Mouse (Mus musculus): ENCODE results near the gene Sfxn5.

Gene Sfxn5

DNA sequence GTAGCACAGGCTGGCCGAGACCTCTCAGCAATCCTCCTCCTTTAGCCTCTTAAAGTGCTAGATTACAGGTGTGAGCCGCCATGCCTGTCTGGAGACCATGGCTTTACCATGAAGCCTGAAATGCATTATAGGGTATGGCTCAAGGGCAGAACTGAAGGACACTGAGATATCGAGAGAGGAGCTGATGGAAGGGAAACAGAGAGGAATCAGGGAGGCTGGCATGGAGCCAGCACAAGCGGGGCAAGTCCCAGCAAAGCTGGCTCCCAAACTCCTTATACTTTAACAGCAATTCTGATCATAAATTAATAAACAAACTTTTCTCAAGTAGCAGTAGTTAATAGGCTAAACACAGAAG, 30.7 kb upstream of the Sfxn5 start:
- DNase-seq: no peak

DNA sequence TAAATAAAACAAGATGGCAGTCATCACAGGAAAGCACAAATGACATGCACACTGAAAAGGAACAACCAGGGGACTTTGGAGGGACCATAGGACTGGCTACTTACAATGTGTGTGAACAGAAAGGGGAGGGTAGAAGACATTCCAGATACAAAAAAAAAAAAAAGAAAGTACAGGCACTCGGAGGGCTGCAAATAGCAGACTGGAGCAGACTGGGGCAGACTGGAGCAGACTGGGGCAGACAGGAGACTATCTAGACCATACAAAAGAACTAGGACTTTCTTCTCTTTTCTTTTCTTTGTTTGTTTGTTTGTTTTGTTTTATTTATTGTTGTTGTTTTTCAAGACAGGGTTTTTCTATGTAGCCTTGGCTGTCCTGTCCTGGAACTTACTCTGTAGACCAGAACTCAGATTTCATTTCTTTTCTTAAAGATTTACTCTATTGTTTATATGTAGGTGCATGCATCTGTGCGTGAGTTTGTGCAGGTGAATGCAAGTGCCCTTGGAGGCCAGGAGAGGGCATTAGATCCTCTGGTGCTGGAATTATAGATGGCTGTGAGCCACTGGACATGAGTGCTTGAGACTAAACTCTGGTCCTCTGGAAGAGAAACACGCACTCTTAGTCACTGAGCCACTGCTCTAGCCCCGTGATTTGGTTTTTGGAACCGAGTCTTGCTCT, 30.1 kb upstream of the Sfxn5 start:
- no peak for DNase-seq

DNA sequence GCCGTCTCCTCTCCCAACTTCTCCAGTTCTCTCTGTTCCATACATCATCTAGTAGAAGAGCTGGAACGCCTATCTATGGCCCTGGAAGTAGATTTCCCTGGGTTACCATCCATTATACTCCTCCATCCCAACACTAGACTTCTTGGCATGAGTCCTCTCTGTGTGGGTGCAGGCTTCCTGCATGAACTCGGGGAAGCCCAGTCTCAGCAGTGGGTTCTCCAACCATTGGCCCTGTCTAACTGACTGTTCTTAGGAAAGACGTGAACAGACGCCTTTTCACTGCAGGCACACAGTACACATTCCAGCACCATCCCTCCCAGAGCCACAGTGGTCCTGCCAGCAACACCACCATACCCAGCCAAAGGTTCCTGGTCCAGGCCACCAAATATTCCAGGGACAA, 29.4 kb upstream of the Sfxn5 start:
- DNase-seq: peak; percentile 56

DNA sequence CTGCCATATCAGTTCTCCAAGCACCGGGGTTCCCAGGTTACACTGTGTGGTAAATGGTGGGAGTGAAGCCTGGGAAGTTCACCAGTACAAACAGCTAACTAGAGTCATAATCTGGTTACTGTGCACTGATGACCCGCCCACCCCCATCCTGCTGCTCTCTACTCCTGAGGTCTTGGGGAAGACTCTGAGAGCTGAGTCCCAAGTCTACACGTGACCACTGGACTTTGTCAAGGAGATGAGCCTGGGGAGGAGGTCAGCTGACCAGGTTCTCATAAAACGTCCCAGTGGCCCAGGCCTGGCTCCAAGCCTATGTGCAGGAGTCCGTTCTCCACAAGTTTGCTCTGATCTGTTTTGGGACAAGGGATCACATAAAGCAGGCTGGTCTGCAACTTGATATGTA, 27.1 kb upstream of the Sfxn5 start:
- DNase-seq: no peak

DNA sequence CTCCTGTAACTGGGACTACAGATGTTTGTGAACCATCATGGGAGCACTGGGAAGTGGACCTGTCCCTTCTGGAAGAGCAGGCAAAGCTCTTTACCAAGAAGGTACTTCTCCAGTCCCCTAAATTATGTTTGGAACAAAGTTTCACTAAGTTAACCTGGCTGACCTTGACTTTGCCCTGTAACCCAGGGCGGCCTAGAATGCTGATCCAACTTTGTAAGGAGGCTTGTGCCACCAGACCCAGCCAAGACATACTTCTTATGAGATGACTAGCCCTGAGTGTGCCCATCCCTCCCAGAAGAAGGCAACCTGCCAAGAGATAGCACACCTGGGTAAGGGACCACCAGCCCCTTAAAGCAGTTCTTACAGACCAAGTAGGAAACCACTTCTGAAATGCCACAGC, 25.7 kb upstream of the Sfxn5 start:
- no peak for DNase-seq

DNA sequence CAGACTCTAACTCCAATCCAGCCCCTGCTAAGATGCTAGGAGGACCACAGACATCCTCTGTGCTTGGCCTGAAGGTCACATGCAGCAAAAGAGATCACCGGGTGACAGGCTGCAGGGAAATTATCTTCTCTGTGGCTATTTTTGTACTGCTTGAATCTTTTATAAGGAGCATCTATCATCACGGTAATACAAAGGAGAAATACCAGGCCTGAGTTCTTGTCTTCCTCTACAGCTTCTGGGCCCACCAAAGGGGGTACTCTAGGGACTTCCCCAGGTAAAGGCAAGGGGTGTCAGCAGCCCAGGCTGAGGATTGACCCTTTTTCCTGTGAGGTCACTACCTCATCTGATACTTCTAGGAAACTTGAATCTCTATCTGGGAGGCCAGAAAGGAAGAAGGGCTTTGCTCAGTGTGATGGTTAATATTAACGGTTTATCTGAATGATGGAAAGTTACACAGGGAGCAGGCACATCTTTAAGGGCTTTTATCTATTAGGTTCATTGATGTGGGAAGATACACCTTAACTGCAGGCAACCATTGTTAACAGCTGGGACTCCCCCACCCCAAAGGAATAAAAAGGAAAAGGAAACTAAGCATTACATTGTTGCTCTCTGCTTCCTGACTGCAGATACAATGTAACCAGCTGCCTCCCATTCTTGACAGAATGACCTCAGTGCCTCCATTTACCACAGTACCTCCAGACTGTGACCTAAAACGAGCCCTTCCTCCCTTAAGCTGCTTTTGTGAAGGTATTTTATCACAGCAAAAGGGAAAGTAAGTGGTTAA, 23.7 kb upstream of the Sfxn5 start:
- no peak for DNase-seq

DNA sequence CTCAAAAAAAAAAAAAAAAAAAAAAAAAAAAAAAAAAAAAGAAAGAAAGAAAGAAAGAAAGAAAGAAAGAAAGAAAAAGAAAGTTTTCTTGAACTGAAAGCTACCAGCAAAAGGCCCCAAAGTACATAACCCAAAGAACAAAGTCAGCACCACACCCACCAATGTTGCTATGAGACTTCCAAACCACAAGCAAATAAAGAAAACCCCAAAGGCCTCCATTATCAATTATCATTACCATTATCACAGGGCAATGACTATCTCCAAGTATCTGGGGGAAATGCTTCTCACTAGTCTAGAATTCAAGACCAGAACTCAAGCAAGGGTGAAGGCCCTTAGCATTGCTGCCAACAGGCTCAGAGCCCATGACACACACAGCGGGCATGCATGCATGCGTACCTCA, 22.5 kb upstream of the Sfxn5 start:
- DNase-seq: no peak

DNA sequence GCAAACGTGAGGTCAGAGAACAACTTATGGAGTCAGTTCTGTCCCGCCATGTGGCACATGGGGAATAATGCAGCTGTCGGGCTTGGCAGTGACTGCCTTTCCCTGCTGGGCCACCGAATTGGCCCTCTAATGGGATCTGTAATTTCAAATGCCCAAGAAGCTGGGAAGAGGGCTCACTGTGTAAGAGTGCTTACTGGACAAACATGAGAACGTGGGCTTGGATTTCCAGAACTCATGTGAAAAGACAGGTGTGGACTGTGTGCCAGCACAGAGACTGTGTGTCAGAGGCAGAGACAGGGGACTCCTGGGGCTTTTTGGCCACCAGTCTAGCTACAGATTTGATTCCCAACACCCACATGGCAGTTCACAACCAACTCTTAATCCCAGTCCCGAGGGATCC, 21.5 kb upstream of the Sfxn5 start:
- no peak for DNase-seq

DNA sequence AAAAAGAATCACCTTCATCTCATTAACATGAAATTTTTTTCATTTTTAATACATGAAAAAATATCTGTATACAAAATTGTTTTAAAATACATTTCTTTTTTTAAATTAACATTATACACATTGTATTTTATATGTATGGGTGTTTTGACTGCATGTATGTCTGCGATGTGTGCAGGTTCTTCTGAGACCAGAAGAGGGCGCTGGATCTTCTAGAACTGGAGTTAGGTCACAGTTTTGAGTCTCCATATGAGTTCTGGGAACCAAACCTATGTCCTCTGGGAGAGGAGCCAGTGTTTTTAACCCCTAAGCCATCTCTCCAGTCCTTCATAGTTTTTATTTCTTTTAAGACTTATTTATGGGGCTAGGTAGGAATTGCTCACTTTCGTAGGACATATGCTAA, 20.5 kb upstream of the Sfxn5 start:
- DNase-seq: no peak

DNA sequence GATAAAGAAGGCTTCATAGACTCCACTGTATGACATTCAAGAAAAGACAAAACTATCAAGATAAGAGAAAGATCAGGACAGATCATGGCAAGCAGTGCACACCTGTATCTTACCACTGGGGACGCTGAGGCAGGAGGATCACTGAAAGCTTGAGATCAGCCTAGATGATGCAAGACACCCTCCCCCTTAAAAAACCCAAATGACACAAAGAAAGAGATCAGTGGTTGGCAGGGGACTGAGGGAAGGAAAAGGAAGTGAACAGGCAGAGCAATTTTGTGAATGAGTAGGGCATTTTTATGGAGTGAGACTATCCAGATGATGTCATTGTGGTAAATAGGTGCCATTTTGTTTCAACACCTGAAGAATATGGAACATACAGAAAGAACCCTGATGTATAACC, 16.9 kb upstream of the Sfxn5 start:
- DNase-seq: no peak

DNA sequence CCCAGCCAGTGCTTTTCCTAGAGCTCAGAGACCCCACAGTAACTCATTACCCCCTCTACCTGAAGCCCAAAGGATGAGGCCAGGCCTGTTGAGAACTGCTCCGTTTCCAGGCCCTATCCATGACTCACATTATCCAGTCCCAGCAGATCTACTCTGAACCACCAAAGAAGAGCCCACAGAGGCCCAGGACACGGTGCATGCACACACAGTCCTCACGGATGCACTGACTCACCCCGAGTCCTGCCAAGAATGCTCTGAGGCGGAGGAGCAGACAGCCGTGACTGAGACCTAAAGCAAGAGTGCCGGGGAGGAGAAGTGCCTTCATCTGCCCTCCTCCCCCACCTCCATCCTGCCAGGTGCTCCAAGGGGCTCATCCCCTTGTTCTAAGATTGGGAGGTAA, 16.0 kb upstream of the Sfxn5 start:
- peak; percentile 85 for DNase-seq

DNA sequence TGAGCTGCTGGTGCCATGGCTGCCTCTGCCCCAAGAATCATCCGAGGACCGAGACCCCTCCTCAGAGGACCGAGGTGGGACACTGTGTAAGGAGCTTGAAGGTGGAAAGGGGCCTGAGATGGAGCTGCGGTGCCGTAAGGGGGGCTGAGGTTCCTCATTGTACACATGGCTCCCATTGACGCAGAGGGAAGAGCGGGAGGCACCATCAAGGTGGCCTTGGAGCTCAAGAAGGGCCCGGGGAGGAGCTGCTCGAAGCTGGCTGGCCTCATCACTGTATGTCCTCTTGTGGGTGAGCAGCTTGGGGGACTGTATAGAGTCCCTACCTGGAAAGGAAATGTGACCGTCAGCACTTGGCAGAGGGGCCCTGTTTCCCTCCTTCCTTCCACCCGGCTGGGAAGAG, 14.9 kb upstream of the Sfxn5 start:
- DNase-seq: no peak

DNA sequence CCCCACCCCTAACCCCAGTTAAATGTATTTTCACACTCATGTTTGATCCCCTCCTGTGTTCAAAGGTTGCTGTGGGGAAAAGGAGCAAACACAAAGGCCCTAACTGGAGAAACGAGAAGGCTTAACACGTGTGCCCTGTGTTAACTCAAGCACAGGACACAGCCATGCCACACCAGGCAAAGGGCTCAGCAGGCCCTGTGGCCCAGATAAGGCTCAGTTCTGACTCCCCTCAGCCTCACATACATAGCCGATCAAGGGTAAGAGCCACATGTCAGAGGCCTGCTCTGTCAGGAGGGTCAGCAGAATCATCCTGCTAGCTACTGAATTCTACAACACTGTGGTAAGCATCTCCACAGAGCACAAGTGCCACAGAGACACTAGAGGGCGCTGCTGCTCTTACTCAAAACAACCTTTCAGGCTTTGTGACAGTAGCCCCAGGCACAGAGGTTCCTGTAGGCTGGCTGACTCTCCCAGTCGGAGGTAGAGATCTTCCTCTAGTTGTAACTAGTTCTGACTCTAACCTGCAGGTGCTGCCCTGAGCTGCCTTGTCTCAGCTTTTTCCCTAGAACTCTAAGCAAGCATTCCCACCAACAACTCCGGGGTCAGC, 12.9 kb upstream of the Sfxn5 start:
- DNase-seq: peak; percentile 83

DNA sequence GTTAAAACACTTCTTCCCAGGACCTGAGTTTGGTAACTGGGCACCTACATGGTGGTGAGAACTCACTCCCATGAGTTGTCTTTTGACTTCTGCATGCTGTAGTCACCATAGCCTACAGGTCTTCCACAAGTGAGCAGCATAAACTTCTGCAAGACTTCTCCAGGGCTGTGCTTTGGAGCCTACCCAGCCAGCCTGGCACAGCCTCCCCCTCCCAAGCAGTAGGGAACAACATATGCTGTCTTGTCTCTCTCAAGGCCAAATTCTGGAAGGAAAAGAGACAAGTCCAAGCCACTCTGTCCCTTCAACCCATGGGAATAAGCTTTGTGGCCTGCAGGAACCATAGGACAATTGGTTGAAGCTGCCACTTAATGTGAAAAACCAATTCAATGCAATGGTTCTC, 11.7 kb upstream of the Sfxn5 start:
- DNase-seq: no peak

DNA sequence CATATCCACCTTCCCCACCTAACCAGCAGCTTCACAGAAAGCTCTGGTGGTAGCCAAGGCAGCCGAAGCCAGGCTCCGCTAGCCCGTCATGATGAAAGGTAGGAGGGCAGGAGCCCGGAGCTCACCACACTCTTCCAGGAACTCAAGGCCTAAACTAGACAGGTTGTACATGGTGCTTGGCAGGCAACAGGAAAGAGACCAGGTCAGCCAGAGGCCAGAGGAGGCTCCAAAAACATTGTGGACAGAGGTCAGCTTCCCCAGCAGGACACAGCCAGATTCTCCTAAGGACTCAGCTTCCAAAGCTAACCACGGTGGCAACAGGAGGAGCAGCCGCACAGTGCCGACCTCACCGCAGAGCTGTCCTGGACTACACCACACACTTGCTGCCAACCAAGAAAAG, 9.8 kb upstream of the Sfxn5 start:
- no peak for DNase-seq

DNA sequence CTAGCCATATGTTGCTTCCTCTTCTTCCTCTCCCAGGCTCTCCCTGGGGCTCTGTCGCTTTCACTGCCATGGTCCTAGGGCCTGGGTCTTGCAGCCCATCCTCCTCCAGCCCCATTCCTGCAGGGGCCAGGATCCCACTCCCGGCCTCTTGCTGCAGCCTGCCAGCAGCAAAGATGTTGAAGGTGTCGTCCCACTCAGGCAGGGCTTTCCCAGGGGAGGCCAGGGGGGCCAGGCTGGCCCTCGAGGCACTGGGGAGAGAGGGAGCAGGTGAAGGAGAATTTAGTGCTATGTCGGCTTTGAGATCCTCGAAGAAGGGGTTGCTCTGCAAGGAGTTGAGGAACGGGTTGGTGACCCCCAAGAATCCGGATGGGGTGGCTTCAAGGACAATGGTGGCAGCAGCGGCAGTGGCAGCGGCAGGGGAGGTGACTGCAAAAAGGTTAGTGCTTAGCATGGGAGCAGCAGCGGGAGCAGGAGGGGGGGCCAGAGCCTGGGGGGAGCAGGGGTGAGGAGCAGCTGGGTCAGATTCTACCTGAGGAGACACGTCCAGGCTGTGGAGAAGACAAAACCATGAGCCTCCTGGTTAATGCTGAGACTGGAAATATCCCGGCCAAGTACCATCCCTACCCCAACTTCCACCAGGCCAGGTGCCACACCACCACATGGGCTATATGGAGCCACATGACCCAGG, 8.7 kb upstream of the Sfxn5 start:
- DNase-seq: no peak

DNA sequence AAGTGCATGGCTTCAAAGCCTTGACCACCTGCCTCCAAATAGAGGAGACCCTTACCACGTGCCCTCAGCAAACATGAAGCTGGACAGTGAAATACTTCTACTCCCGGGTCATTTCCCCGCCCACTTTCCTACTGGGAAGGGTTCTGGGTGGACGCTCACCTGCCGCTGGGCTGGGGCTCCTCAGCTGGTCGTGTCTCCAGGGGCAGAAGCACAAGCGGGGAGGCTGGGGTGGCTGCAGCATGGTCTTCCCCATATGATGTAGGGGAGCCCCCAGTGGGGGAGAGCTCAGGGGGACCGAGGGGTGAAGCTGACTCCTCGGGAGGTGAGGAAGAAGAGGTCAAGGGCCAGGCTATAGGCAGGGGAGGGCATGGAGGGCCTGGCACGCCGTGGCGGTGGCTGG, 7.0 kb upstream of the Sfxn5 start:
- DNase-seq: no peak

DNA sequence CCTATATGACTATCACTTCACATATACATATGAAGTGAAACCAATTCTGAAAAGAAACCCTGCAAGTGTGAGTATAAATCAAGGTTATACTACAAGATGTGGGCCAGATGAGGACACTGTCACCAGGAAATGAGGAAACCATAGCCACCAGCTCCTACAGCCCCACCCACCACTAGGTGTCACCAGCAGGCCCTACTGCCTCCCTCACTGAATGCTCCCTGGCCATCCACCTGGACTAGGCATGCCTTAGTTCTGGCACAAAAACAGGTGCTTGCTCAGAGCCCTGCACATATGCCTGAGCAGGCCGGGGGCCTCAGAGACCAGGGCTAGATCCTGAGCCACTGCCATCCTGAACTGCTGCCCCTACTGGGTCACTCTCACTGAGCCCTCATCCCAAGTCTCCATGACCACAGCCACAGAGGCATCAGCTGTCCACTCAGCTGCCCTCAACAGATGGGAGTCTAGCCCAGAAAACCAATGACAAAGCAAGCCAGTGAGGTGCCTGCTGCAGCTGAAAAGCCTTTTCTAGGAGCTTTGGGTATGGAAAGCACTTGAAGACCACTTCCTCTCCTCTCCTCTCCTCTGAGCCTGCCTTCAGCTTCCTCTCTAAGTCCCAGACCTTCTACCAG, 6.2 kb upstream of the Sfxn5 start:
- peak; percentile 59 for DNase-seq

DNA sequence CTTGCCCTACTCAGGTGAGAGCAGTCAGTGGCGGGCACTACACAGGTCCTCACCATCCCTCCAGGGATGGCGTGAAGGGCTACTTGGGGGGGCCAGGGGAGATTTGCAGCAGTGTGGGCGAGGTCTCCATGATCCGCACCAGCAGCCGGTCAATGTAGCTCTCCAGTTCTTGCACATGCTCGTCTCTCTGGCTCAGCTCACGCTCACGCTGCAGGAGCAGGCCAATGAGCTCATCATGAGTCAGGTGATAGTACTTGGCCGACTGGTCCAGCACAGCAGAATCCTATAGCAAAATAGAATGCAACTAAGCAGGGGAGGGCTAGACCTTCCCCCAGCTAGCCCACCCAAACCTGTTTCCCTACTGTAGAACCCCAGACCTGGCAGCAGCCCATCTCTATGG, 3.7 kb upstream of the Sfxn5 start:
- DNase-seq: peak; percentile 70

DNA sequence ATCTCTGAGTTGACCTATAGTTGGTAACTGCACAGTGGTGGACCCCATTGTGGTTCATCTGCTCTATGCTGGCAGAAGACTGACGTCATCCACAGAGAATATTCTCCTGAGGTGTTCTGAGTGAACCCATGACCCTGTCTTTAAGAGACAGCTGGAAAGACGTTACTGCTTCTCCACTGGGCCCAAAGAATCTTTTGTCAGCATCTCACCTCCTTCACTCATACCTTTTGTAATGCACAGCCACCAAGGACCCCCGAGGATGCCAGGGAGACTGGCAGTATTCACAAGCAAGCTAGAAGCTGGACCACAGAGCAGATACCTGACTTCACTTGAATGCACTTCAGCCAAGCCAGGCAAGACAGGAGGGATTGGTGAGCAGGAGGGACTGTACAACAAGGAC, 2.1 kb upstream of the Sfxn5 start:
- DNase-seq: no peak

DNA sequence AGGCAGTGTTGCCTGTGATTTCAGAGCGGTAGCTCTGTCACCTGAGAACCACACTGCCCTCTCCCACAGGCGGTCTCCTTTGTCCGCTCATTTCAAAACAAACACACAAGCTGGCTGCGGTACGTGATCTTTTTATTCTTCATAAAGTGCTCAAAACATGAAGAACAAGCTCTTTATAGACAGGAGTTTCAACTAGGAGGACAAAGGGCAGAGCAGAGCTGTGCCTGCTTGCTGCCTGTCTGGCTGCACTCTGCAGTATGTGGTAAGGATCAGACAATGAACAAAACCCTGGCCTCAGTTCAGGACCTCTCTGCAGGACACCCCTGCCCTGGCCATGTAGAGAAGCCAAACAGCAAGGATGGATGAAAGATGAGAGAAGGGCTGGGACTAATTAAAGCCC, 1.6 kb upstream of the Sfxn5 start:
- no peak for DNase-seq

DNA sequence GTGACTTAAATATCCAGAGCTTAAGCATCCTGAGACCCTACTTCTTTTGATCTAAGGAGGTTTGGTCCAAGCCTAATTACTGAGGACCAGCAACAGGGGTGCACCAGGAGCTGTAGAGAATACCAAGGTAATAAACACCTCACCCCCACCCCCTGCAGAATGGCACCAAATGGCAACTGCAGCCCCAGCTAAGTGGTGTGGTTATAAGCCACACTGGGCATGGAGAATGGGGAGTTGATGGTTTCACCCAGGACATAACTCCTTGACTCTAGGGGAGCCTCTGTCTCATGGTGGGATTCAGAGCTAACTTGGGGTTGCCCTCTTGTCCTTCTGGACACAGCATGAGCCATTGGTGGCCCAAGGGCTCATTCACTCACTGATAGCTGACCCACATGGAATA, 1.0 kb upstream of the Sfxn5 start:
- no peak for DNase-seq

DNA sequence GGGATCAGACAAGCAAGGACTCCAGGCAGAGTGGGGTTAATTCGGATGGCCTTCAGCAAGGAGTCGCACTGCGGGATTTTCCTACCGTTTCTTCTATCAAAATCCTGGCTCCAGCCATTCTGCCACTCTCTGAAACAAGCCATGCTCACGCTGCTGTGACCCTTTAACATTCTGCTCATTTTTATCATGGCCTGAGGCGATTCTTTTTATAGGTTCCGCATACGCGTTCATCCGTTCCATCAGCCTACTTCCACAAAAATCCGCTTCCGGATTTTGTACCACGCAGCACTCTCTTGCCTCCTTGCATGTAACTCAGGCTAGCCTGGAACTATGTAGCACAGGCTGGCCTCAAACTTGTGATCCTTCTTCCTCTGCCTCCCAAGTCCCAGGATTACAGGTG, 510 bp upstream of the Sfxn5 start:
- DNase-seq: peak; percentile 56
